Mouse (Mus musculus) CH12.LX (cell line): Measurements from ENCODE around the gene Fli1. TPM values are rescaled to one million over a fixed set of nuclear protein-coding genes. Genes with fewer than 3 reads are reported as not detected.

Experiments used
- DNase-seq: peaks from one replicate; pipeline ENCODE4 v3.0.0-alpha.2; 2013; ENCODE audit errors: extremely low read depth
- H3K27ac ChIP-seq: 2 replicates; pipeline ENCODE4 v1.5.1; 2012; ENCODE audit warnings: low read depth, mild to moderate bottlenecking, control low read depth, moderate library complexity; ENCODE audit not compliant: insufficient read depth
- H3K27me3 ChIP-seq: replicated peaks from 2 replicates; pipeline ENCODE3; 2012; ENCODE audit warnings: inconsistent platforms
- H3K36me3 ChIP-seq, 2 experiments: replicated peaks in 1 of 2; 2 replicates each; pipeline versions ENCODE3 to v1.6.1; 2012; ENCODE audit warnings: inconsistent platforms in 1 of 2, low read length in 1 of 2, mild to moderate bottlenecking in 1 of 2, mixed read lengths in 1 of 2, moderate library complexity in 1 of 2; ENCODE audit not compliant: control insufficient read depth in 1 of 2, insufficient read depth in 1 of 2
- H3K4me1 ChIP-seq, 2 experiments: 2 replicates each; pipeline ENCODE4 v1.6.1; 2012; ENCODE audit warnings: inconsistent platforms in 1 of 2, moderate library complexity in 1 of 2; ENCODE audit not compliant: insufficient read depth in 2 of 2, control insufficient read depth in 1 of 2
- H3K4me2 ChIP-seq: 2 replicates; pipeline ENCODE4 v1.6.1; 2012; ENCODE audit warnings: low read depth, mild to moderate bottlenecking, control low read depth; ENCODE audit not compliant: poor library complexity, insufficient read depth, severe bottlenecking
- H3K4me3 ChIP-seq, 3 experiments: fragments of 150-350 bp in 1 of 3; sonication (generic) in 1 of 3; replicated peaks in 1 of 3; 2 replicates each; pipeline versions ENCODE3 to v1.5.1; 2011 to 2012; ENCODE audit warnings: low read depth in 2 of 3, low read length in 2 of 3, mild to moderate bottlenecking in 2 of 3, moderate library complexity in 2 of 3, control low read depth in 1 of 3, improper control_type of control experiment in 1 of 3, inconsistent platforms in 1 of 3, mixed read lengths in 1 of 3; ENCODE audit not compliant: poor library complexity in 1 of 3
- H3K79me2 ChIP-seq: replicated peaks from 2 replicates; pipeline ENCODE4 v1.6.1; 2012; ENCODE audit warnings: mild to moderate bottlenecking, moderate library complexity; ENCODE audit not compliant: control insufficient read depth, poor library complexity, insufficient read depth, severe bottlenecking; ENCODE audit errors: extremely low read depth
- H3K9ac ChIP-seq: 2 replicates; pipeline ENCODE4 v1.6.1; 2012; ENCODE audit warnings: low read depth, mild to moderate bottlenecking, control low read depth, moderate library complexity; ENCODE audit not compliant: insufficient read depth
- H3K9me3 ChIP-seq: replicated peaks from 2 replicates; pipeline ENCODE3; 2012; ENCODE audit warnings: low read length, inconsistent platforms, mixed read lengths
- BHLHE40 ChIP-seq: IDR thresholded peaks from 2 replicates; pipeline ENCODE4 v1.6.1; 2011; ENCODE audit warnings: mild to moderate bottlenecking, low read depth, low read length, improper control_type of control experiment
- CHD1 ChIP-seq: IDR thresholded peaks from 2 replicates; pipeline ENCODE4 v1.6.1; 2012; ENCODE audit warnings: low read depth, low read length, improper control_type of control experiment, inconsistent platforms
- CHD2 ChIP-seq: IDR thresholded peaks from 2 replicates; pipeline ENCODE4 v1.6.1; 2011; ENCODE audit warnings: low read length, improper control_type of control experiment
- CTCF ChIP-seq, 2 experiments: IDR thresholded peaks in 1 of 2; conservative IDR thresholded peaks in 1 of 2; 2 replicates each; pipeline ENCODE4 v1.5.1; 2011 to 2012; ENCODE audit warnings: low read depth in 2 of 2, low read length in 2 of 2, improper control_type of control experiment in 1 of 2, inconsistent platforms in 1 of 2, mild to moderate bottlenecking in 1 of 2, moderate library complexity in 1 of 2
- ELF1 ChIP-seq: IDR thresholded peaks from 2 replicates; pipeline ENCODE4 v1.6.1; 2014; ENCODE audit warnings: low read depth, mild to moderate bottlenecking, inconsistent platforms, low read length, improper control_type of control experiment
- EP300 ChIP-seq: IDR thresholded peaks from 2 replicates; pipeline ENCODE4 v1.6.1; 2011; ENCODE audit warnings: low read length, improper control_type of control experiment
- ETS1 ChIP-seq: conservative IDR thresholded peaks from 2 replicates; pipeline ENCODE4 v1.6.1; 2012; ENCODE audit warnings: low read depth, mild to moderate bottlenecking, inconsistent platforms, low read length, improper control_type of control experiment, moderate library complexity
- IRF4 ChIP-seq: IDR thresholded peaks from 2 replicates; pipeline ENCODE4 v1.6.1; 2014; ENCODE audit warnings: low read depth, mild to moderate bottlenecking, inconsistent platforms, low read length, improper control_type of control experiment
- MAX ChIP-seq: IDR thresholded peaks from 2 replicates; pipeline ENCODE4 v1.6.1; 2011; ENCODE audit warnings: low read length, improper control_type of control experiment
- MEF2A ChIP-seq: IDR thresholded peaks from 2 replicates; pipeline ENCODE4 v1.6.1; 2014; ENCODE audit warnings: low read depth, mild to moderate bottlenecking, inconsistent platforms, low read length, improper control_type of control experiment, borderline replicate concordance
- MYC ChIP-seq: IDR thresholded peaks from 2 replicates; pipeline ENCODE4 v1.6.1; 2011; ENCODE audit warnings: low read depth, mild to moderate bottlenecking, improper control_type of control experiment, low read length
- NRF1 ChIP-seq: IDR thresholded peaks from 2 replicates; pipeline ENCODE4 v1.6.1; 2014; ENCODE audit warnings: low read depth, mild to moderate bottlenecking, inconsistent platforms, low read length, improper control_type of control experiment, moderate library complexity
- PAX5 ChIP-seq: IDR thresholded peaks from 2 replicates; pipeline ENCODE4 v1.6.1; 2012; ENCODE audit warnings: low read length, inconsistent platforms, mixed read lengths
- RAD21 ChIP-seq: IDR thresholded peaks from 2 replicates; pipeline ENCODE4 v1.6.1; 2011; ENCODE audit warnings: low read depth, mild to moderate bottlenecking, low read length, improper control_type of control experiment, moderate library complexity
- TBP ChIP-seq: conservative IDR thresholded peaks from 2 replicates; pipeline ENCODE4 v1.6.1; 2011; ENCODE audit warnings: low read depth, low read length, improper control_type of control experiment
- TCF12 ChIP-seq: IDR thresholded peaks from 2 replicates; pipeline ENCODE4 v1.6.1; 2014; ENCODE audit warnings: low read depth, mild to moderate bottlenecking, inconsistent platforms, low read length, improper control_type of control experiment
- USF1 ChIP-seq: IDR thresholded peaks from 2 replicates; pipeline ENCODE4 v1.6.1; 2014; ENCODE audit warnings: low read depth, mild to moderate bottlenecking, inconsistent platforms, low read length, improper control_type of control experiment
- ZKSCAN1 ChIP-seq: IDR thresholded peaks from 2 replicates; pipeline ENCODE4 v1.6.1; 2012; ENCODE audit warnings: low read depth, inconsistent platforms, low read length, improper control_type of control experiment, borderline replicate concordance
- ZMIZ1 ChIP-seq: IDR thresholded peaks from 2 replicates; pipeline ENCODE4 v1.6.1; 2012; ENCODE audit warnings: low read depth, mild to moderate bottlenecking, inconsistent platforms, low read length, improper control_type of control experiment
- ZNF384 ChIP-seq: IDR thresholded peaks from 2 replicates; pipeline ENCODE4 v1.6.1; 2012; ENCODE audit warnings: low read depth, low read length, improper control_type of control experiment, inconsistent platforms
- dilution Hi-C: fragments of 300-500 bp; cut with MboI; formaldehyde crosslinking; loops from 2 replicates; pipeline ENCODE4 v1.14.3; 2020; ENCODE audit warnings: low sequenced_read_pairs; ENCODE audit not compliant: extremely low pct_unique_long_range_greater_than_20kb, extremely low pct_ligation_motif_present
- in situ Hi-C: fragments of 300-500 bp; cut with MboI; formaldehyde crosslinking; loops from 3 replicates; pipeline ENCODE4 v1.14.3; 2019; ENCODE audit warnings: low sequenced_read_pairs, low pct_ligation_motif_present, low pct_unique_long_range_greater_than_20kb, mixed read lengths
- polyA plus RNA-seq: library from polyadenylated mRNA; unstranded; fragments of >175 nt; gene quantifications from 2 replicates; pipeline ENCODE4 v1.2.1, GENCODE M21; 2012; ENCODE audit warnings: low read depth; ENCODE audit not compliant: insufficient read length
- total RNA-seq, 2 experiments: library from RNA; depleted of rRNA; stranded (reverse); fragments of 300-350 nt in 1 of 2; fragments of >200 nt in 1 of 2; gene quantifications; 2 replicates each; pipeline ENCODE4 v1.2.3; 2012 to 2014

Gene Fli1
- total and polyA plus RNA-seq, 3 experiments = 20.3 to 29.3 (median 20.8) TPM

GRCm38 (mm10) chr9:32493588-32494423 lies 48.9 kb downstream of the Fli1 start:
- in situ Hi-C loops = no loop called here
- no peaks in the 10 kb centered on the region for H3K27me3 ChIP-seq
- dilution Hi-C loops = no loop called here
- TF ChIP-seq TBP (peak; percentile 82), MYC (0 out of 2 replicates have a peak, but pooled peaks have one; percentile 65), PAX5 (no peak), ELF1 (no peak), MEF2A (peak; percentile 30; the same call in 1 of the 2 replicates), IRF4 (peak; percentile 16; the same call in 1 of the 2 replicates), ZNF384 (no peak), MAX (peak; percentile 44; the same call in 1 of the 2 replicates), ZMIZ1 (no peak), EP300 (0 out of 2 replicates have a peak, but pooled peaks have one; percentile 44), ETS1 (peak; percentile 43), USF1 (no peak), CTCF (conservative IDR thresholded peaks at IDR 0.05 in 1 of 2, IDR thresholded peaks at IDR 0.05 in 1 of 2; ENCODE audit: low read depth in 2 of 2, low read length in 2 of 2) (peak; percentile 20 to 31; a peak in 2 of 4 replicates), ZKSCAN1 (no peak), BHLHE40 (peak; percentile 67; the same call in 1 of the 2 replicates), CHD2 (no peak), RAD21 (peak; percentile 4), NRF1 (no peak)
- TF ChIP-seq, all 38 proteins: peak for 10
- peaks cover 0 to 24% of the 10 kb centered on the region in 2 experiments for H3K36me3 ChIP-seq
- H3K4me1 ChIP-seq = peaks cover 51 to 98% of the 10 kb centered on the region in 2 experiments
- no peaks in the 10 kb centered on the region for H3K9me3 ChIP-seq
- H3K79me2 ChIP-seq = peaks cover 60% of the 10 kb centered on the region
- no peak overlapping the region for H3K4me3 ChIP-seq
- peak overlapping the region; percentile 74 for H3K9ac ChIP-seq
- DNase-seq = peak; percentile 63
- H3K4me2 ChIP-seq = peak overlapping the region; percentile 100
- H3K27ac ChIP-seq = peak overlapping the region; percentile 98

DNA sequence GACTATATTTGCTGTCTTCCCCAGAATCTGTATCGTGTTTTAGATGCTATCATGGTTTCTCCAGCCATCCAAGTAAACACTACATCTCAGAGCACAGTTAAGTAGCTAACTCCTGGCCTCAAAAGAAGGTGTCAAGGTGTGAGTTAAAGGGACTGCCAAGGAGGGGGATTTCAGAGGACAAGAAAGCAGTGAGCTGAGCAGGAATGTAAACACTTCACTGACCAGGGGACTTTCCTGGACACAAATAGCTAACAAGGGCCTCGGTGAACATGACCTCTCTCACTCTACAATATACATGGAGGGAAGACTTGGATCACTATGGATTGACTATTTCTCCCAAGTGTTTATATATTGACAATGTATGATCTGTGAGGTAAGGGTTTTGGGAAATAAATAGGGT lies 49.9 kb downstream of the Fli1 start:
- TF ChIP-seq TCF12 = peak; percentile 33; the same call in 1 of the 2 replicates
- TF ChIP-seq ETS1 = peak; percentile 58
- no peak for TF ChIP-seq NRF1
- TF ChIP-seq CHD2 = no peak; the same call in 1 of the 2 replicates
- no peak for TF ChIP-seq TBP
- no peak for TF ChIP-seq IRF4
- peak; percentile 89 for TF ChIP-seq MEF2A
- 0 out of 2 replicates have a peak, but pooled peaks have one; percentile 43 for TF ChIP-seq BHLHE40
- TF ChIP-seq CHD1 = no peak
- Histone ChIP-seq H3K79me2 (peaks cover 52% of the 10 kb centered on the region), H3K9me3 (no peaks in the 10 kb centered on the region), H3K36me3 (peaks cover 0 to 24% of the 10 kb centered on the region in 2 experiments), H3K4me3 (no peak overlapping the region), H3K27ac (peak overlapping the region; percentile 98), H3K27me3 (no peaks in the 10 kb centered on the region), H3K4me2 (peak overlapping the region; percentile 60; the same call in 1 of the 2 replicates), H3K4me1 (peaks cover 53 to 97% of the 10 kb centered on the region in 2 experiments), H3K9ac (peak overlapping the region; percentile 43; the same call in 1 of the 2 replicates)
- no peak for DNase-seq
- in situ Hi-C loops (no loop called here), dilution Hi-C loops (no loop called here)
